Mouse (Mus musculus) kidney, postnatal 0 days (tissue): ENCODE measurements around the gene Bcar1. TPM values are rescaled to one million over a fixed set of nuclear protein-coding genes. Genes with fewer than 3 reads are reported as not detected.
A peak's percentile ranks its signal among the peaks of the same experiment; 100 is the strongest.

ENCODE experiments used
- ATAC-seq: fragments of 200-750 bp; cut with Nextera tagmentation; replicated peaks from 2 replicates; pipeline ENCODE4 v1.8.0; 2017; ENCODE audit warnings: low read depth, moderate number of reproducible peaks, moderate TSS enrichment, moderate library complexity; ENCODE audit not compliant: low FRiP score
- DNase-seq: peaks from one replicate; pipeline ENCODE4 v3.0.0-alpha.2; 2016; ENCODE audit warnings: low spot score
- H3K27ac ChIP-seq: fragments of 300-500 bp; sonication (generic); 2 replicates; pipeline ENCODE4 v1.5.1; 2014; ENCODE audit warnings: mild to moderate bottlenecking
- H3K27me3 ChIP-seq: fragments of 300-500 bp; sonication (generic); 2 replicates; pipeline ENCODE4 v1.6.1; 2014; ENCODE audit warnings: low read length, mixed read lengths; ENCODE audit not compliant: insufficient read depth
- H3K36me3 ChIP-seq: fragments of 300-500 bp; sonication (generic); 2 replicates; pipeline ENCODE4 v1.6.1; 2014; ENCODE audit warnings: low read length, mixed read lengths; ENCODE audit not compliant: insufficient read depth
- H3K4me1 ChIP-seq: fragments of 300-500 bp; sonication (generic); replicated peaks from 2 replicates; pipeline ENCODE4 v1.6.1; 2014; ENCODE audit warnings: antibody characterized with exemption, low read length, mixed read lengths; ENCODE audit not compliant: insufficient read depth
- H3K4me2 ChIP-seq: fragments of 300-500 bp; sonication (generic); 2 replicates; pipeline ENCODE4 v1.6.1; 2014; ENCODE audit warnings: mild to moderate bottlenecking, low read length, moderate library complexity, mixed read lengths
- H3K4me3 ChIP-seq: fragments of 300-500 bp; sonication (generic); replicated peaks from 2 replicates; pipeline ENCODE4 v1.5.1; 2014; ENCODE audit warnings: low read depth, low read length
- H3K9ac ChIP-seq: fragments of 300-500 bp; sonication (generic); 2 replicates; pipeline ENCODE4 v1.6.1; 2014; ENCODE audit warnings: low read depth, low read length
- H3K9me3 ChIP-seq: fragments of 300-500 bp; sonication (generic); replicated peaks from 2 replicates; pipeline ENCODE4 v1.6.1; 2016; ENCODE audit warnings: low read length, inconsistent platforms, mixed read lengths
- CTCF ChIP-seq: IDR thresholded peaks from 2 replicates; pipeline ENCODE4 v1.5.1; 2016; ENCODE audit warnings: antibody characterized with exemption, low read depth, mild to moderate bottlenecking, moderate library complexity
- WGBS: fragments of 180-500 bp; shearing (Covaris S2); extraction: QIAGEN DNeasy Blood & Tissue Kit; methylation state at CpG from one replicate; pipeline ENCODE4 v1.1.7; 2014; 5-methylcytosine and 5-hydroxymethylcytosine counted together
- polyA plus RNA-seq: library from polyadenylated mRNA; unstranded; fragments of >200 nt; fragmentation: Nextera tagmentation; extraction: Ambion mirVana; gene quantifications from 2 replicates; pipeline ENCODE4 v1.2.1, GENCODE M21; 2015

The Bcar1 gene
- polyA plus RNA-seq, 1 experiment from 2014 or later: 49.1 TPM

DNA sequence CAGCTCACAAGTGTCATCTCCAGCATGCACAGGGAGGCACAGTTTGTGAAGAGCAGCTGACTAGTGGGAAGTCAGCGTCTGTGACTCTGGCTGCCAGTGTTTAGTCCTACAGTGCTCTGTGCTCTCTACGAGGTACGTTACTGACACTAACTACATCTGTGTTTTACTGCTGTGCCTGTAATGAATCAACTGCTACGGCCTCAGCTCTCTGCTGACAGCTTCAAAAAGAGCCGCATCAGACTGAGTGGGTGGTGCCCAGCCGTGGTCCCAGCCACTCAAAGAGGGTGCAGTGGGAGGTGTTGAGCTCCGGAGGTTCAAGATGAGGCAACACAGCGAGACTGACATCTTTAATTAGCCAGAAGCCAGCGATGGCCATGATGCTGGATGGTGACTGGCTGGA is 31.5 kb downstream of the Bcar1 start:
- Histone ChIP-seq H3K27ac (no peak overlapping the region), H3K9me3 (no peaks in the 10 kb centered on the region), H3K9ac (no peak overlapping the region), H3K4me3 (no peak overlapping the region), H3K36me3 (peaks cover 65% of the 10 kb centered on the region), H3K4me1 (peaks cover 7% of the 10 kb centered on the region; the same call in 1 of the 2 replicates), H3K4me2 (no peak overlapping the region), H3K27me3 (no peaks in the 10 kb centered on the region)
- WGBS: 39% methylated on average over 9 of the region's 9 CpGs
- TF ChIP-seq CTCF: no peak
- DNase-seq: no peak
- no peak for ATAC-seq

GRCm38 (mm10) chr8:111710777-111711485 is 32.7 kb downstream of the Bcar1 start:
- no peak overlapping the region for H3K9ac ChIP-seq
- 75% methylated on average over 20 of the region's 20 CpGs for WGBS
- H3K27ac ChIP-seq: no peak overlapping the region
- DNase-seq (no peak), ATAC-seq (no peak)
- H3K36me3 ChIP-seq: peaks cover 63% of the 10 kb centered on the region
- no peaks in the 10 kb centered on the region for H3K9me3 ChIP-seq
- TF ChIP-seq CTCF: no peak
- no peak overlapping the region for H3K4me3 ChIP-seq
- no peaks in the 10 kb centered on the region; the same call in 1 of the 2 replicates for H3K4me1 ChIP-seq
- no peak overlapping the region for H3K4me2 ChIP-seq
- no peaks in the 10 kb centered on the region for H3K27me3 ChIP-seq

DNA sequence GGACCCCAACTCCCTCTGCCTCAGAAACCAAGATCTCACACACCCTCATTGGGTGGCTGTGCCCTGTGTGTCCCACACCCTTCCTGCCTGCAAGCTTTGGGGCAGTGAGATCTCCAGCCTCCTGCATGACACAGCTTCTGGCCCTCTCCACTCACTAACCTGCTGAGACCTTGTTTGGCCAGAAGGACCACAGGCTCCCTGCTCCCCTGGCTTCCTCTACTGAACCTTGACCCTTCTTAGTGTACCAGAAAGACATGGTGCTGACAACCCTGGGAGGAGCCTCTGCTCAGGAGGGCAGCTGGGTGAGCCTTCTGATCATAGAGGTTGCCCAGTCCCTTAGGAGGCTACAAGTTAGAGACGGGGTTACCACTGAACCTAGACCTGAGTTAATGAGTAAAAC is 34.4 kb downstream of the Bcar1 start:
- Histone ChIP-seq H3K4me1 (no peaks in the 10 kb centered on the region; the same call in 1 of the 2 replicates), H3K9me3 (no peaks in the 10 kb centered on the region), H3K4me3 (no peak overlapping the region), H3K27ac (peak overlapping the region; percentile 79), H3K4me2 (no peak overlapping the region), H3K9ac (no peak overlapping the region), H3K36me3 (peaks cover 46% of the 10 kb centered on the region), H3K27me3 (no peaks in the 10 kb centered on the region)
- no peak for TF ChIP-seq CTCF
- peak; percentile 49 for ATAC-seq
- 64% methylated on average over 1 of the region's 1 CpGs for WGBS
- no peak for DNase-seq

- TF ChIP-seq CTCF: no peak
- Histone ChIP-seq H3K36me3 (peaks cover 38% of the 10 kb centered on the region), H3K9ac (no peak overlapping the region), H3K4me1 (no peaks in the 10 kb centered on the region; the same call in 1 of the 2 replicates), H3K4me3 (no peak overlapping the region), H3K4me2 (no peak overlapping the region), H3K27ac (peak overlapping the region; percentile 79), H3K27me3 (no peaks in the 10 kb centered on the region), H3K9me3 (no peaks in the 10 kb centered on the region)
- DNase-seq (no peak), ATAC-seq (peak; percentile 22)
- 59% methylated on average over 6 of the region's 6 CpGs for WGBS
Measured at GRCm38 (mm10) chr8:111708265-111708664, 35.3 kb downstream of the Bcar1 start.

GRCm38 (mm10) chr8:111705699-111706098 is 37.9 kb downstream of the Bcar1 start:
- no peaks in the 10 kb centered on the region; the same call in 1 of the 2 replicates for H3K4me1 ChIP-seq
- H3K27me3 ChIP-seq: no peaks in the 10 kb centered on the region
- ATAC-seq (no peak), DNase-seq (no peak)
- no peak overlapping the region for H3K4me3 ChIP-seq
- H3K27ac ChIP-seq: no peak overlapping the region
- H3K9ac ChIP-seq: no peak overlapping the region
- H3K4me2 ChIP-seq: no peak overlapping the region
- 65% methylated on average over 5 of the region's 5 CpGs for WGBS
- H3K36me3 ChIP-seq: peaks cover 18% of the 10 kb centered on the region; the same call in 1 of the 2 replicates
- no peaks in the 10 kb centered on the region for H3K9me3 ChIP-seq
- no peak for TF ChIP-seq CTCF

DNA sequence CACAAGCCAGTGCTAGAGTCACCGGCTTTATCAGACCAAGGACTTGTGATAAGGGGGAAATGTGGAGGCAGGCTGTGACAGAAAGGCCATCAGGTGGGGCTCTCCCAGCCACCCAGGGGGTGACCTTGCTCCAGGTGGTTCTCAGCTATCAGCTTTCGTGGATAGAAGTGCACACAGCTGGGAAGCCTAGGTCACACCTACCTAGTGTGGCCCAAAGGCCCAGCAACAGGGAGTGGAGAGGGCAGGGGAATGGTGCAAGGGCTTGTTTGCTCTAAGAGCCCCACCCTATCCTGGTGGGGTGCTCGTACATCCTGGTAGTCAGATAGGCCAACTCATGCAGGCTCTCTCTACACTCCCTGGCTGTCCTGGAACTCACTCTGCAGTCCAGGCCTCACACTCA is 38.4 kb downstream of the Bcar1 start:
- peaks cover 13% of the 10 kb centered on the region; the same call in 1 of the 2 replicates for H3K36me3 ChIP-seq
- WGBS: 55% methylated on average over 3 of the region's 3 CpGs
- no peak overlapping the region for H3K4me2 ChIP-seq
- no peaks in the 10 kb centered on the region for H3K27me3 ChIP-seq
- H3K4me3 ChIP-seq: no peak overlapping the region
- H3K27ac ChIP-seq: no peak overlapping the region
- H3K9me3 ChIP-seq: no peaks in the 10 kb centered on the region
- DNase-seq: no peak
- no peak for TF ChIP-seq CTCF
- H3K4me1 ChIP-seq: no peaks in the 10 kb centered on the region; the same call in 1 of the 2 replicates
- H3K9ac ChIP-seq: no peak overlapping the region
- no peak for ATAC-seq
